Mouse (Mus musculus): ENCODE measurements around the gene Mybpc1.
"Not testable (repeated sequence)": the region's sequence is repeated elsewhere in the genome, so short reads cannot be mapped to it uniquely, and the experiment has no call there.

Gene Mybpc1

GRCm38 (mm10) chr10:88492658-88493057 is 112.3 kb downstream of the Mybpc1 start:
- no peak for DNase-seq

GRCm38 (mm10) chr10:88491632-88492031 is 113.3 kb downstream of the Mybpc1 start:
- DNase-seq, result no peak

- DNase-seq, result no peak
These were observed 116.3 kb downstream of the Mybpc1 start for GRCm38 (mm10) chr10:88488629-88489028.

- DNase-seq, result not testable (repeated sequence)
These were observed 122.1 kb downstream of the Mybpc1 start for GRCm38 (mm10) chr10:88482866-88483265.

All from kidney, postnatal 4 days (tissue).